10 mouse cellular contexts compared by ENCODE assay signal in the genomic region with DNA sequence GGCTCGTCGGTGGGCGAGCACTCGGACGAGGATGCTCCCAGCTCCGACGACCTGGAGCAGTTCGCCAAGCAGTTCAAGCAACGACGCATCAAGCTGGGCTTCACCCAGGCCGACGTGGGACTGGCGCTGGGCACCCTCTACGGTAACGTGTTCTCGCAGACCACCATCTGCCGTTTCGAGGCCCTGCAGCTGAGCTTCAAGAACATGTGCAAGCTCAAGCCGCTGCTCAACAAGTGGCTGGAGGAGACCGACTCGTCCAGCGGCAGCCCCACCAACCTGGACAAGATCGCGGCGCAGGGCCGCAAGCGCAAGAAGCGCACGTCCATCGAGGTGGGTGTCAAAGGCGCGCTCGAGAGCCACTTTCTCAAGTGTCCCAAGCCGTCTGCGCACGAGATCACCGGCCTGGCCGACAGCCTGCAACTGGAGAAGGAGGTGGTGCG. TPM values are rescaled to one million over a fixed set of nuclear protein-coding genes. Genes with fewer than 3 reads are reported as not detected.
DNase-seq lines count a peak whose midpoint lies in the region; ATAC-seq lines count a peak whose summit lies in the region.
"Had no signal": no experiment of that assay in that cellular context is flagged by ENCODE, and none has a peak within 500 bp of the region (broad histone marks: within the 10 kb centered on the region; RNA-seq: fewer than 3 reads in every experiment).

No protein-coding gene starts in this region.

- peaks cover 90% of the 10 kb centered on the region for H3K27me3 ChIP-seq in heart, embryonic 12.5 days (replicated peaks)
- peaks cover 83% of the 10 kb centered on the region for H3K27me3 ChIP-seq in heart, embryonic 16.5 days (ENCODE audit: control insufficient read depth, insufficient read depth, low read length)
- peaks cover 100% of the 10 kb centered on the region for H3K27me3 ChIP-seq in liver, embryonic 12.5 days (replicated peaks)
- H3K27me3 ChIP-seq in stomach, embryonic 16.5 days (ENCODE audit: control insufficient read depth, insufficient read depth, low read length), result peaks cover 91% of the 10 kb centered on the region

- WGBS in heart, embryonic 12.5 days, result under 1% methylated on average over 39 of the region's 39 CpGs
- WGBS in heart, embryonic 16.5 days, result under 1% methylated on average over 39 of the region's 39 CpGs
- 2% methylated on average over 39 of the region's 39 CpGs for WGBS in liver, embryonic 12.5 days (ENCODE audit: insufficient replicate concordance)
- under 1% methylated on average over 39 of the region's 39 CpGs for WGBS in stomach, embryonic 16.5 days

- H3K4me1 ChIP-seq in heart, embryonic 12.5 days (replicated peaks), result peaks cover 27% of the 10 kb centered on the region
- peaks cover 6% of the 10 kb centered on the region; the same call in 1 of the 2 replicates for H3K4me1 ChIP-seq in heart, embryonic 16.5 days (ENCODE audit: control insufficient read depth, insufficient read depth, low read length)
- H3K4me1 ChIP-seq in liver, embryonic 12.5 days, result peaks cover 24% of the 10 kb centered on the region
- H3K4me1 ChIP-seq in stomach, embryonic 16.5 days (ENCODE audit: control insufficient read depth, insufficient read depth, low read length), result peaks cover 21% of the 10 kb centered on the region

- no peak for DNase-seq in heart, adult 8-10 months (ENCODE audit: low spot score)
- peak; percentile 55 for DNase-seq in R1 (ENCODE audit: low read depth, low spot score)
- DNase-seq in spleen, adult 18-20 months, result no peak

- H3K36me3 ChIP-seq in heart, embryonic 12.5 days, result no peaks in the 10 kb centered on the region
- no peaks in the 10 kb centered on the region for H3K36me3 ChIP-seq in heart, embryonic 16.5 days (ENCODE audit: control insufficient read depth, insufficient read depth)
- no peaks in the 10 kb centered on the region for H3K36me3 ChIP-seq in liver, embryonic 12.5 days
- H3K36me3 ChIP-seq in stomach, embryonic 16.5 days (ENCODE audit: control insufficient read depth, insufficient read depth, low read length), result no peaks in the 10 kb centered on the region

- peak overlapping the region; percentile 99 for H3K4me2 ChIP-seq in heart, embryonic 12.5 days
- peak overlapping the region; percentile 47 for H3K4me2 ChIP-seq in heart, embryonic 16.5 days (ENCODE audit: low read depth, low read length)
- H3K4me2 ChIP-seq in liver, embryonic 12.5 days, result peak overlapping the region; percentile 83
- H3K4me2 ChIP-seq in stomach, embryonic 16.5 days (ENCODE audit: low read depth, low read length), result no peak overlapping the region

- no peak overlapping the region for H3K9ac ChIP-seq in heart, embryonic 12.5 days
- no peak overlapping the region for H3K9ac ChIP-seq in heart, embryonic 16.5 days (ENCODE audit: low read length)
- no peak overlapping the region for H3K9ac ChIP-seq in liver, embryonic 12.5 days
- no peak overlapping the region for H3K9ac ChIP-seq in stomach, embryonic 16.5 days (ENCODE audit: low read length)

- no peaks in the 10 kb centered on the region for H3K9me3 ChIP-seq in heart, embryonic 12.5 days (replicated peaks)
- H3K9me3 ChIP-seq in heart, embryonic 16.5 days (replicated peaks; ENCODE audit: control insufficient read depth, low read length), result no peaks in the 10 kb centered on the region
- no peaks in the 10 kb centered on the region for H3K9me3 ChIP-seq in liver, embryonic 12.5 days (replicated peaks)
- H3K9me3 ChIP-seq in stomach, embryonic 16.5 days (replicated peaks; ENCODE audit: control insufficient read depth, low read length), result no peaks in the 10 kb centered on the region

- H3K27ac ChIP-seq in heart, embryonic 12.5 days (ENCODE audit: poor library complexity, severe bottlenecking), result no peak overlapping the region
- H3K27ac ChIP-seq in heart, embryonic 16.5 days (ENCODE audit: low read length), result no peak overlapping the region
- H3K27ac ChIP-seq in liver, embryonic 12.5 days, result no peak overlapping the region
- H3K27ac ChIP-seq in stomach, embryonic 16.5 days (ENCODE audit: low read length), result no peak overlapping the region

- H3K4me3 ChIP-seq in heart, embryonic 12.5 days, result peak overlapping the region; percentile 58
- peak overlapping the region; percentile 67 for H3K4me3 ChIP-seq in heart, embryonic 16.5 days (ENCODE audit: low read length)
- H3K4me3 ChIP-seq in liver, embryonic 12.5 days, result peak overlapping the region; percentile 59
- H3K4me3 ChIP-seq in stomach, embryonic 16.5 days (replicated peaks; ENCODE audit: low read length), result peak overlapping the region; percentile 65; the same call in 1 of the 2 replicates

- no peak for ATAC-seq in heart, embryonic 12.5 days (ENCODE audit: insufficient number of reproducible peaks, low FRiP score)
- ATAC-seq in heart, embryonic 16.5 days (replicated peaks; ENCODE audit: extremely low read depth, insufficient read depth, low FRiP score), result no peak
- no peak for ATAC-seq in liver, embryonic 12.5 days
- ATAC-seq in stomach, embryonic 16.5 days (ENCODE audit: insufficient read depth, low FRiP score), result no peak
- no peak for ATAC-seq in erythroblast, adult 5-6 weeks (replicated peaks; ENCODE audit: low FRiP score, poor library complexity, severe bottlenecking)

RNA-seq across cellular contexts. Expression of gene Pou3f1, which starts 1.8 kb away (rescaled TPM):
- 0.23 and 0.36 TPM in 2 replicates for polyA plus RNA-seq in heart, embryonic 12.5 days (2016; fragmentation: Nextera tagmentation; extraction: Ambion mirVana)
- total RNA-seq in heart, adult 8-10 months (2022), result under 1 TPM; 0.09 to 0.31 (median 0.14) TPM
- polyA plus RNA-seq in heart, embryonic 16.5 days (2015; fragmentation: Nextera tagmentation; extraction: Ambion mirVana), result 0.15 and 0.17 TPM in 2 replicates
- 0.02 and 0.22 TPM in 2 replicates for polyA plus RNA-seq in liver, embryonic 12.5 days (2016; fragmentation: Nextera tagmentation; extraction: Ambion mirVana)
- polyA plus RNA-seq in stomach, embryonic 16.5 days (2015; fragmentation: Nextera tagmentation; extraction: Ambion mirVana), result 0.13 and 0.14 TPM in 2 replicates
- total RNA-seq in erythroblast, adult 5-6 weeks (2015; ENCODE audit: low replicate concordance), result not detected in 2 replicates
- total RNA-seq in erythroblast, adult 5-6 weeks (2017; ENCODE audit: low replicate concordance), result not detected in 2 replicates
- total RNA-seq: MEL; neutrophil, adult 5-6 weeks had no signal

RNA-seq across cellular contexts. Expression of gene Utp11, which starts 35.0 kb away (rescaled TPM):
- 58.4 and 61.5 TPM in 2 replicates for polyA plus RNA-seq in heart, embryonic 12.5 days (2016; fragmentation: Nextera tagmentation; extraction: Ambion mirVana)
- total RNA-seq in heart, adult 8-10 months (2022), result 10 to 100 TPM; 12.4 to 14.5 (median 13.7) TPM
- 40.3 and 49.2 TPM in 2 replicates for polyA plus RNA-seq in heart, embryonic 16.5 days (2015; fragmentation: Nextera tagmentation; extraction: Ambion mirVana)
- 51.4 and 51.5 TPM in 2 replicates for polyA plus RNA-seq in liver, embryonic 12.5 days (2016; fragmentation: Nextera tagmentation; extraction: Ambion mirVana)
- polyA plus RNA-seq in stomach, embryonic 16.5 days (2015; fragmentation: Nextera tagmentation; extraction: Ambion mirVana), result 85.7 and 88.8 TPM in 2 replicates
- total RNA-seq in erythroblast, adult 5-6 weeks (2015; ENCODE audit: low replicate concordance), result 6.7 and 20.8 TPM in 2 replicates
- 4.5 and 15.1 TPM in 2 replicates for total RNA-seq in erythroblast, adult 5-6 weeks (2017; ENCODE audit: low replicate concordance)

RNA-seq across cellular contexts. Expression of gene Fhl3, which starts 42.1 kb away (rescaled TPM):
- 6.2 TPM in 2 replicates for polyA plus RNA-seq in heart, embryonic 12.5 days (2016; fragmentation: Nextera tagmentation; extraction: Ambion mirVana)
- 10 to 100 TPM in 2 of 4 experiments, 1 to 10 TPM in 2; 8.8 to 18.8 (median 11.2) TPM for total RNA-seq in heart, adult 8-10 months (2022)
- polyA plus RNA-seq in heart, embryonic 16.5 days (2015; fragmentation: Nextera tagmentation; extraction: Ambion mirVana), result 3.8 and 5.0 TPM in 2 replicates
- 3.5 and 3.7 TPM in 2 replicates for polyA plus RNA-seq in liver, embryonic 12.5 days (2016; fragmentation: Nextera tagmentation; extraction: Ambion mirVana)
- polyA plus RNA-seq in stomach, embryonic 16.5 days (2015; fragmentation: Nextera tagmentation; extraction: Ambion mirVana), result 10.1 and 10.8 TPM in 2 replicates
- 4.2 and 7.5 TPM in 2 replicates for total RNA-seq in erythroblast, adult 5-6 weeks (2015; ENCODE audit: low replicate concordance)
- total RNA-seq in erythroblast, adult 5-6 weeks (2017; ENCODE audit: low replicate concordance), result 0.77 and 1.3 TPM in 2 replicates

RNA-seq across cellular contexts. Expression of gene 3100002H09Rik, which starts 47.8 kb away (rescaled TPM):
- polyA plus RNA-seq in heart, embryonic 12.5 days (2016; fragmentation: Nextera tagmentation; extraction: Ambion mirVana), result not detected in 2 replicates
- total RNA-seq in heart, adult 8-10 months (2022), result not detected
- polyA plus RNA-seq in heart, embryonic 16.5 days (2015; fragmentation: Nextera tagmentation; extraction: Ambion mirVana), result 0.17 TPM in 1 of 2 replicates, not detected in the other
- polyA plus RNA-seq in liver, embryonic 12.5 days (2016; fragmentation: Nextera tagmentation; extraction: Ambion mirVana), result not detected in 2 replicates
- not detected in 2 replicates for polyA plus RNA-seq in stomach, embryonic 16.5 days (2015; fragmentation: Nextera tagmentation; extraction: Ambion mirVana)
- total RNA-seq in erythroblast, adult 5-6 weeks (2015; ENCODE audit: low replicate concordance), result not detected in 2 replicates
- not detected in 2 replicates for total RNA-seq in erythroblast, adult 5-6 weeks (2017; ENCODE audit: low replicate concordance)
- total RNA-seq: MEL; neutrophil, adult 5-6 weeks had no signal

RNA-seq across cellular contexts. Expression of gene Sf3a3, which starts 56.1 kb away (rescaled TPM):
- polyA plus RNA-seq in heart, embryonic 12.5 days (2016; fragmentation: Nextera tagmentation; extraction: Ambion mirVana), result 100.0 and 100 TPM in 2 replicates
- total RNA-seq in heart, adult 8-10 months (2022), result 10 to 100 TPM; 15.5 to 17.3 (median 16.5) TPM
- 77.7 and 95.1 TPM in 2 replicates for polyA plus RNA-seq in heart, embryonic 16.5 days (2015; fragmentation: Nextera tagmentation; extraction: Ambion mirVana)
- polyA plus RNA-seq in liver, embryonic 12.5 days (2016; fragmentation: Nextera tagmentation; extraction: Ambion mirVana), result 116 and 121 TPM in 2 replicates
- 114 and 118 TPM in 2 replicates for polyA plus RNA-seq in stomach, embryonic 16.5 days (2015; fragmentation: Nextera tagmentation; extraction: Ambion mirVana)
- 14.2 and 24.2 TPM in 2 replicates for total RNA-seq in erythroblast, adult 5-6 weeks (2015; ENCODE audit: low replicate concordance)
- total RNA-seq in erythroblast, adult 5-6 weeks (2017; ENCODE audit: low replicate concordance), result 26.2 and 34.7 TPM in 2 replicates
